Mouse (Mus musculus) 3134 (cell line): Measurements from ENCODE around the gene Tmem238l.

Experiments used
- DNase-seq: peaks from one replicate; pipeline ENCODE4 v3.0.0-alpha.2; 2011; ENCODE audit warnings: low spot score; ENCODE audit not compliant: insufficient read length; ENCODE audit errors: extremely low read depth

Tmem238l gene

DNA sequence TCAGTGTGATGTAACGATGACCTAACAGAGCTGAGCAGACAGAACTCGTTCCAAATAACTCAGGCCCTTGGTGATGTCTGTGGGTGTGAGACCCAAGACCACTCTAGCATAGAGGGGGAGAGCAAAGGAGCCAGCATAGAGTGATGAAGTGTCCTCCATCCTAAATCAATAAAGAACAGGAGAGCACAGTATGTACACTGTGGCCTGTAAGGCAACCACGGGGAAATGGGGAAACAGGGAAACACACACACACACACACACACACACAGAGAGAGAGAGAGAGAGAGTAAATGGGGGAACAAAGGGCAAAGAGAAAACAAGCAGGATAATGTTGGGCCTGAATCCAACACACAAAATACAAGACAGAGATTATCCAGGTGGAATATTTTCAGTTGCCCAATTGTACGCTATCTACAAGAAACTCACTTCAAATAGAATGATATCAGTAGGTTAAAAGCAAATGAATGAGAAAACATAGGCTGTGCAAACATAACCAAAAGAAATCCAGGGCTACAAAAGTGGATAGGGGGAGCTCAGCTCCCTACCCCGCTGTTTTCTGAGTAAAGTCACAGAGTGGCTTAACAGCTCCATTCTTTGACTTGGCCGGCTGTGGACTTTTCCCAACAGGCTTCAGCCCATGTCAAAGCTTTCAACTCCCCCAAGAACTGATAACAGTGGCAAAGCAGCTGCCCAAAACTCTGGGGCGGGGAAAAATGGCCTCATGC lies 19.3 kb downstream of the Tmem238l start:
- no peak for DNase-seq

DNA sequence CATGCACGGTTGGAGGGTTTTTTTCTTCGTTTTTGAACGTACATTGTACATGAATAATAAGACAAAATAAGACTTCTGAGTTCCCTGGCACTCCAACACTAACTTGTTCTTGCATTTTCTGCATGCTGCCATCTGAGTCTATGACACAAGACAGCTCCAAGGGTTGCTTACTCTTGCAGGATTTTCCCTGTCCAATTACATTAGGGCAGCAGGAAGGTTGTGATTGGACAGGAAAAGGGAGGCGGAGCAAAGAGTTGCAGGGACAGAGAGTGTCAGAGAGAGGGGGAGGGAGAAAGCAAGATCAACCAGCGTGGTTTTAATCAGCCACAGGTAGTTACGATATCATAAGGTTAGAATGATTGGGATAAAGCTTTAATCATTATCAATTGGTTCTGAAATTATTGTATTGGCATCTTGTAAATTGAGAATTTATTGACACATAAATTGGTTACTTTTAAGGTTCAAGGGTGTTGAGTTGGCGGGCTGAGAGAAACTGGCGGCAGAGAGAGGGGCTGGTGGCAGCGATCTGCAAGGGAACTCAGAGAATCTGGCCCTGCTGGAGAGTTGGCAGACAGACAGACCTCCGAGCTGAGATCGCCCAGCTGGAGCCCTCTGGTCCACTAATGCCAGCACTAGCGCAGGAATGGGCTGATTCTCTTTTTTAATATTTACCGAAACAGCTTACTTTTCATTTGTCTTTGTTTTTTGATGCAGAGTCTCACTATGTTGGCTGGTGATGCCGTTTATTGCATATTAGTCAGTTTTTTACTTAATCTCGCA lies 25.1 kb downstream of the Tmem238l start:
- no peak for DNase-seq

DNA sequence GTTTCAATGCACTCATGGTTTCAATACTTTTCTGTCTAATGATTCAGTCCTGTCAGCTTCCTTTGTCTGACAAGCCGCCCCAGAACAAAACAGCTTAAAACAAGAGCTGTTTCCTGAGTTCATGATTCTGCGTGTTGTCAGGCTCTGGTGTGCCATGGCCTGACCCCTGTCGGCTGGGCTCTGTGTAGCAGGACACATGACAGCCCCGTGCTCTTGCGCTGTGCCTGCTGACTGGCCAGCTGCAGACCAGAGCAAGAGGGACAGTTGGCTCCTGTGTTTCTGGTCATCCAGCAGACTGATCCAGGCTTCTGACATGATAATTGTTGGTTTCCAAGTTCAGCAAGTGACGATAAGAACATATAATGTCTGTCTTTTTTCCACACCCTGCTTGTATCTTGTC lies 26.4 kb downstream of the Tmem238l start:
- peak; percentile 4 for DNase-seq

DNA sequence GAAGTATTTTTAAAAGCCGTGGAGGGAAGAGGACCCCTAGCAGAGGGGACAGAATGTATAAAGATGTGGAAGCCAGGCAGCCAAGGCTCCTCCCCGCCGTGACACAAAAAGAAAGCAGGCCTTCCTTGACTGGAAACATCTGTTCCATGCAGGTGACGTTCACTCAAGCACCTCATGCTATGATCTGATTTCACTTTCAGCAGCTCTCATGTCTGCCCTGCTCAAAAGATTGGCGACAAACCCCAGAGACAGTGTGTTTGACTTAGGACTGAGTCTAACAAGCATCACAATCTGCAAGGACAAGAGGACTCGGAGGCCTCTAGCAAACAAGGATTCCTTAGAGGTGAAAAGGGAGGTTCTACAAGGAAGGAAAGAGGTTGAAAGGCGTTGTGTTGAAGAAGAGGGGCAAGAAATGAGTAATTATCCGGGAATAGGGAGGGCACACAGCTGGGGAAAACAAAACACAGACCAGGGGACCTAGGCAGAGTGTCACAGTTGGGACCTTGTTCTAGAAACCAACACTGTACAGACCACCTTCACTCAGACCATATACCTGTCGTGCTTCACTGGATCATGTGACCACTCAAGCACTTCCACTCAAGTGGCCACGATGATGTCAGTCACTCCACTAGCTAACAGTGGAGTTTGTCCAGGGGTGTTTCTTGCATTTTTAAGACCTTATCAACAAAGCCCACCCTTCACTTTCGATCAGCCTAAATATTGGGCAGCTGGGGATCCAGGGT lies 27.2 kb downstream of the Tmem238l start:
- DNase-seq, result no peak

DNA sequence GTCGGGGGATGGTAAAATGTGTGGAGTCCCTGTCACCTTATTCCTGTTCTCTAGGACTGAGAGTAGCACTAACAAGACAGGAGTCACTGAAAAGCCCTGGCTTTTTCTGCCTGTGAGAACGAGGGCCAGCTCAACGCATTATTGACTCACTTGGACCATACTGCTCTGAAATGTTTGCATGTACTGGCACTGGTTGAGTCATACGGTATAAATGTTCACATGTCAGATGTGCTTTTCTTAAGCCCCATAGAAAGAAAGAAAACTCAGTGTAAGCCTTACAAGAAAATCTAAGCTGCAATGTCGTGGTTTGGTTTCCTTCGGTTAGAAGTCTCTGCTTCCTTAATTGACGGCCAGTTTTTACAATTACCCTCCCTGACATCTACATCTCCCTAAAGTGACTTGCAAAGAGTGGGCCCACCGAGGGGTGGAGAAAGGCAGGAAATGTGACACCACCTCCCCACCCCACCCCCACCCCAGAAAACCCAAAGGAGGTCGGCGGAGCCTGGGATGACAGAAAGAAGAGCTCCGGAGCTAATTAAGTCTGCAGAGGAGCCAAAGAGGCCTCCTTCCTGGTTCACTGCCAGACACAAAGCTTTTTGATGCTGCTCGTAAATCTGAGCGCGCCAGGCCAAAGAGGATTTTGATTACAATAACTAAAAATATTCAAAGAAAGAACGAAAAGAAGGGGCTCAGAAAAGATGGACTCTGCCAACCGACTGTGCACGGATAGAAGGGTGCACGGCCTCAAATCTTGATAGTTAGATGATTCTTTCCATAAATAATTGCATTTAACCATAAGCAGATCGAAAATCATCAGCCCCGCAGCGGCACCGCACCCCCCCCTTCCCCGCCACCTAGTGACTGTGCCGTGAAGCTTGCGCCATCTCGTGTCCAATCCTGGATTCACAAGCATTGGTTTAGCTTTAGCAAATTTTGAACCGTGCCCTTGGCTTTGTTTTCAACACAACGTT lies 28.0 kb downstream of the Tmem238l start:
- peak; percentile 58 for DNase-seq

DNA sequence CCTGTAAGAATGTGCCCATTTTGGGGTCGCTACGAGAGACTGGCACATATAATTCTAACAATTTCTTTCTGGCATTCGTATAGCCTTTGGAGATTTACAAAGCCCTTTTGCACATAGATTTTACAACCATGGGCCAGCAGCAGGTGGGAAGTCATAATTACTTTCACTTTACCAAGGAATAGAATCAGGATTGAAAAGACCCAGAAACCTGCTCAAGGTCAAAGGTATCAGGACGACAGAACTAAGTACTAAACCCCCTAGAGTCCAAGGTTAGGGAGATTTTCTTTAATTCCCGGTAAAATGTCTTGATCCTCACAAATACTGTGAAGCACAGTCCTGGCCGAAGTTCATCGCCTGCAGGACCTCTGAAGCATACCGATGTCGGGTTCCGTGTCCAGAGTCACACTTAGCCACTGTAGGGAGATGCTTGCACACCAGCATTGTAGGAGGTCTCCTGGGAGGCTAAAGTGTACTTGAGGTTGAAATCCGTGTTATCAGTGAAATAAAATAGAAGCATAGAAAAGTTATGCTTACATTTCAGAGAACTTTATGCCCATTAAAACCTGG lies 28.8 kb downstream of the Tmem238l start:
- no peak for DNase-seq

DNA sequence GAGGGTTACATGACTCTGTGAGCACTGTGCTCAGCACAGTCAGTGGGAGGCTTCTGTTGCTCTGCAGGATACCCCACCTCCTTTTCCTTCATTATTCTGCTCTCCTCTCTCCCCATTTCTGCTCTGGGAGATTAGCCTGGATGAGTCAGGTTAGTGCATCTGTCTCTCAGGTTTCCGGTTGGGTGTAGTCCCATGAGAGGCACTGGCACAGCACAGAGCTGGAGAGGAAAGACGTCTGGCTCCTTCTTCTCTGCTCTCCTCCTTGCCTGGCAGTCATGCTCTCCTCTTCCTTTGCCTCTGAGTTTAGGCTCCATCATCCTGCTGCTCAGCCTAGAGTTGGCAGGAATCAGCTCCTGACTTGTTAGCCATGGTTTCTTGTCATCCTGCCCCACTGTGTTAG lies 35.7 kb downstream of the Tmem238l start:
- DNase-seq, result no peak

DNA sequence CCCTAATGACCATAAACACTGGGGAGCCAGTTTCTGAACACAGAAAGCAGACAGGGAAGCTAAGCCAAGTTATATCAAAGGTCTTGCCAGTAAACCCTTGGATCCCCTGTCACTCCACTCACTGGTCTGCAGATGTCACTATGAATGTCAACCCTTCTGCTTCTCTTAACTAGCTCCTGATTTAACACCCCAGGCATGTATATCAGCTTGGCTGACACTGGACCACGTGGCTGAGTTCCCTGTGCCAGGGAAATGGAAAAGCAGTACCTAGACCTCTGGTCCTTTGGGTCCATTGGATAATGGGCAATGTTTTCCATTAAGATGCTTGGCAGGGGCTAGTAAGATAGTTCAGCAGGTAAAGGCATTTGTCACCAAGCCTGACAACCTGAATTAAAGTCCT lies 37.2 kb downstream of the Tmem238l start:
- no peak for DNase-seq

DNA sequence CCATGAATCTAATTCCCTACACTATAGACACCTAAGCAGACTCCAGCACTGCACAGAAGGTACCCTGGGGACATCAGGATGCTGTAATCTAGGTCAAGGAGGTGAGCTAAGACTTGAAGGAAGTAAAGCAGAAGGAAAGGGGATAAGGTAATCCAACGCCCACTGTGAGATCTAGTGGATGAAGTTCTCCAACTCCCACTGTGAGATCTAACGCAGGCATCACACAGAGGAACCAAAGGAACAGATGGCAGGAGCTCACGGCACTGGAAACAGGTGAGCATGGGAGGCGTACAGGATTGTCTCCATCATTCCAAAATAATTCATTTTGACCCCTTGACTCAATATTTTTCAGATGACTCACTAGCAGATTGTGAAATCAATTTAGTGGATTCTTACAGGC lies 40.0 kb downstream of the Tmem238l start:
- no peak for DNase-seq

DNA sequence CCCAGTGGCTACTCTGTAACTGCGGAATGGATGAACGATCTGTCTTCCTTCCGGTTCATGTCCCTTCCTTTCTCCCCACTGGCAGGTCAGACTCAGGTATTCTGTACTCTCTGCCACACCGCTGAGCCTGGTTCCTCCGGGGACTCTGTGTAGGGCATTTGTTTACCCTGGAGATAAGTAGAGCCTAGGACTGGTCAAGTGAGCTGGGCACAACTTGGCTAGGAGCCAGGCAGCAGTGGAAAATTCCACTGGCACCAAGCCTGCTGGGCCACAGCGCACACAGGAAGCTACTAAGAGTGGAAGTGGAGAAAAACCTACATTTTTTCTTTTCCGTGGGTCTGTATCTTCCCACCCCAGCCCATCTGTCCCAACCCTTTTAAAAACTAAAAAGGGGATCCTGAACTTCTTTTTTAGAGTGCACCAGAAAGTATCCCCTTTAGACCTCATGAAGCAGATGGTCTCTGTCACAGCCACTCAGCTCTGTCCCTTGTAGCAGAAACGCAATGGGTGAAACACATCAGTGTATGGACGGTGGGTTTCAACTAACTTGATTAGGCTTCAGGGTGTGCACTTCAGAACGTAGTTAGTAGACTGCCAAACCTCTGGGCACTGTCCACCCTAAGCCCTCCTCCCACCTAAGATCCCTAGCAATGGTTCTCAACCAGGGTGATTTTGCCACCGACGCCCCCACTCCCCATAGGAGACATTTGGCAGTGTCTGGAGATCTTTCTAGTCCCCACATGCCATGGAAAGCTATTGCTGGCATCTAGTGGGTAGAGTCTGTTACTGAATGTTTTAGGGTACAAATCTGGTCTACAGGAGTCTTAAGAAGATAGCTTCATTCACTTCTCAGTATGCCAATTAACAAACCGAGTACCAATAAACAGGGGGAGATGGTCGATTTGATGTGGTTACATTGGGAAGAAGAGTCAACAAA lies 42.3 kb downstream of the Tmem238l start:
- DNase-seq, result peak; percentile 39

DNA sequence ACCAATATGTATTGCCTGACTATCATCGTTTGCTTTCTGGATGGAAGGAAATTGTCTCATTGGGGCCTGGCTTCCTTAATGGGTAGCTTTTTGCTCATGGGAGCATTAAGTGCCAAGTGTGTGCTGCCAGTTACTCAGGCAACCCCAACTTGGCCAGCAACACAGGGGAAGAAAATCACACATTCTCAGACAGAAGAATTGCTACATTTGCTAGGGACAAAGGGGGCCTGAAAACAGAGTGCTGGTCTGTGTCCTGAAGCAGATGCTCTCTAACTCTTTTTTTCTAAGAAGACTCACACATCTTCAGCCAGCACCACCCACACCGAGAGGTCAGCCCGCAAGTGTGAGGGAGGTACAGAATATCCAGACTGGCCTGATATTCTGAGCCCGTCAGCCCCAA lies 44.2 kb downstream of the Tmem238l start:
- no peak for DNase-seq

DNA sequence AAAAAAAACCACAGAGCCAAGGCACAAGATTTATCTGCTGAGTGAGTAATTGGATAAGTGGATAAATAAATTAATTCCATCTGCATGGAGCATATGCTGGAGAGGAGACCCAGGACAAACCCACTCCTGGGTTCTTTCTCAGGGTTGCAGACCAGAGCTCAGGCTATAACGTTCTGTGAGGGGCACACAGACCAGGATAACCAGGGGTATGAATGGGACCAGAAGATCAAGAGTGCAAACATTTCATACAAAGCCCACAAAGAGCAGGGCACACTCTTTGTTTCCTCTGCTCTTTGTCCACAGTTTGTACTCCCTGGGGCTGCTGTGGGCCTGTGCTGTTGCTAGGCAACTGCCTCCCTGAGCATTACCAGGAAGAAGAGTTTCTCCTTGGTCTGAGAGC lies 45.3 kb downstream of the Tmem238l start:
- DNase-seq, result no peak

DNA sequence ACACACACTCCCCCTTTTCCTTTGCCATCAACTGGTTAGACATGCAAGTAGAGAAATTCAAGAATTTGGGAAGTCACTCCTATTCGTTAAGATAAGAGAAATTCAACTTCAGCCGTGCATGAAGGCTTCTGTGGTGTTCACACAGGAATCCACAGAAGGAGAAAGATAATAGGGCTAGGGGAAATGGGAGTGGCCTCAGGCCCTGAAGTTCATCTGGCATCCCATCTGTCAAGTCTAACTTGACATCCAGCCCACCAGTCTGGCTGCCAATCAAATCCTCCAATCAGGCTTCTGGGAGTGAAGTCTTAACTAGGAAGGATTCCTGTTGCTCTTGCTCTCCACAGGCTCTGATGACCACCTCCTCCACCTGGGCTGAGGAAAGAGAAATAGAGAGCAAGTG lies 46.5 kb downstream of the Tmem238l start:
- DNase-seq, result no peak

DNA sequence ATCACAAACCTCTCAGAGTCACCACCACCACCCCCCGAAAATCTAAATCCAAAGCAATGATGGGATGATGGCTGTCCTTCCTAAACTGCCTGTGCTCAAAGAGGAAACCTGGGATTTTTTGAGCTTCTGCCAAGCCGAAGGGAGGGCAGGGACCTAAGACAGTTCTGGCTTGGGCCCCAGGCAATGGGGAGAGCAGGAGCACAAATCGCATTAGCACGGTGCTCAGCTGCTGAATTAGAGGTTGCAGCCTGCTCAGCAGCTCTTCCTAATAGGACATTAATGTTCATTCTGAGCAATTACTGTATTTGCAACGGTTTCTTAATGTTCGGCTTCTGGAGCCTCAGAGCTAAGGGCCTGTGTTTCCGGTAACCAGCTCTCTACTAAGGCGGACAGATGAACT lies 51.5 kb downstream of the Tmem238l start:
- no peak for DNase-seq

DNA sequence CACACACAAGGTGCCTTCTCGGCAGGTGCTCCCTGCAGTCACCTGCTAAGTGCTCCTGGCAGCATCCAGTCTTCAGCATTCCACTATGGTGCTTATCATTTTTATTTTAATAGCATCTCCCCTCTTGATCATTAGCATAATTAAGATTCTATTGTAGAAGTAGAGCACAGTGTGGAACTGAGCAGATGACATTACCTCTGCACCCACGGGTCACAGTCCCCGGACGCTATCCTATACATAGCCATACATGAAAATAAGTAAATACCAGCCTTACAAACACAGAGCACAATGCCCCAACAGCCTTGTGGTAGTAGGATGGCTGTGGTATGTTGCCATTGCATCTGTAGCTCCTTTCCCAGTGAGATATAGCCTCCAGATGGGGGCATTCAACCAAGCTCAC lies 52.1 kb downstream of the Tmem238l start:
- DNase-seq, result no peak

DNA sequence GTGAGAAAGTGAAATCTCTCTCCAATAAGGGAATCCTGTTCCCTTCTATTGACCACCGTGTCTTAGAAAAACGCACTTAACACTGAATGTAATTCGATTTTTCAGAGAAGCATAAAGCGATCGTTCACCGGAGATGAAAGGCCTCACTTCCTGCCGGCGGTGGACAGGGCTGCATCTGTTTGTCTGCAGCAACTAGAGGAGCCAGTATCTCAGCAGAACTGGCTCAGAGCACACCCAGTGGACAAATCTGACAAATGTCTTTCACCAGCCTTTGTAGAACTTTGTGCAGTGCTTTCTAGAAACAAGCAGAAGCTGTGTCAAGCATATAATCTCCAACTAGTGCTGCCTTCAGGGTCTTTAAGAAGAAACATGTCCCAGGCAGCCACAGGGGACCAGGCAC lies 54.0 kb downstream of the Tmem238l start:
- no peak for DNase-seq

DNA sequence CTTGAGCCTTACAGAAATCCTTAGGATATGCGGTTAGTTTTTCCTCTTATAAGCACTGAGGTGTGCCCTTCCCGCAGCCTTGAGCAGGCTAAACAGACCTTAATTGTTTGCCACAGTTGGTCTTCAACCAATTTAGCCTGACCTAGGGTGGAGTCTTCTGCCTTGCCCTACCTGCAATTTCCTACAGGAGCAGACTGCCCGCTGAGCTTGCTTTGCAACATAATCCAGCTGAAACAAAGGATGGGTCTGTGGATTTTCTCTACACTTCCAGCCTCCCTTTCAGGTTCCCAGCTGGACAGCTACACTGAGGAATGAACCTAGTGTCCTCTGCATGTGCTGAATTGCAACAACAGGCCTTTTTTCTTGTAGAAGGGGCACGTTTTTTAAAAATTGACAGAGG lies 55.2 kb downstream of the Tmem238l start:
- DNase-seq, result no peak
